Mouse (Mus musculus): ENCODE results near the gene Bank1. TPM values are rescaled to one million over a fixed set of nuclear protein-coding genes. Genes with fewer than 3 reads are reported as not detected.

Bank1 gene
- polyA plus RNA-seq, 1 experiment from 2014 or later = 0.61 TPM

DNA sequence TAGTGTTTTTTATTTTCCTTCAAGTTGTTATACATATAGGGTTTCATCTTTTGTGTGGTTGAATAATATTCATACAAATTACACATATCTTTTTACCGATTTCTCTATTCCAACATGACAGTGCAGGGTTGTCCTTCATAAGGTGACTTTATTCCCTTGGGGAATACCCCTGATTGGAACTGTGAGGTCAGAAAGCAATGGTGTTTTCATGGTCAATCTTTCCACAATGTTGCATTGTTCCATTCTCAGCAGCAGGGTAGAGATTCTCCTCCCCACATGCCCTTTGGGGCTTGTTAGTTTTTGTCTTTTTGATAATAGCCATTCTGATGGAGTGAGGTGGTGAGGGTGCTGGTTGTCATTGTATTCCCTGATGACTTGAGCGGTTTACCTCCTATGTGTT is 80.9 kb downstream of the Bank1 start:
- ATAC-seq (ENCODE audit: low FRiP score, low TSS enrichment) = no peak
- DNase-seq = no peak
- Histone ChIP-seq H3K36me3 (ENCODE audit: control insufficient read depth, insufficient read depth, low read length) (no peaks in the 10 kb centered on the region), H3K9me3 (ENCODE audit: control insufficient read depth, low read length) (no peaks in the 10 kb centered on the region), H3K4me1 (ENCODE audit: control insufficient read depth, insufficient read depth, low read length) (no peaks in the 10 kb centered on the region), H3K9ac (replicated peaks; ENCODE audit: low read length) (no peak overlapping the region), H3K27me3 (ENCODE audit: control insufficient read depth, insufficient read depth, low read length) (no peaks in the 10 kb centered on the region), H3K4me3 (replicated peaks; ENCODE audit: low read depth, low read length) (no peak overlapping the region), H3K27ac (replicated peaks; ENCODE audit: low read depth, low read length) (no peak overlapping the region), H3K4me2 (ENCODE audit: low read length) (no peak overlapping the region)
- 38% methylated on average over 2 of the region's 2 CpGs for WGBS

DNA sequence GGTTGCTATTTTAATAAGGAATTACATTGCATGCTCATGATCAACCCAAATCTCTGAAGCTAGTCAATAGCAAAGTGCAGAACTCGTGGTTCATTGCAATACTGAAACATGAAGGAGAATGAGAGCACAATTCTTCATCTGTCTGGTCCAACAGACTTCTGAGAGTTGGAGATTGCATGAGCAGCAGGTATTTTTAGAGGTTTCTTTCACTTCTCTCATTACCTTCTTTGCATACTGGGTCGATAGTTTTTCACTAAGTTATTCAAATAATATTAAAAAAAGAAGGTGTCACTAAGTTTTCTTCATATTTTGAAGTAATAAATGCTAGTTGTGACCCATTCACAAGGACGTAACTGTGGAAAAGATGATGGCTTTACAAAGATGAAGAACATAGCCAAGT is 87.1 kb downstream of the Bank1 start:
- H3K4me3 ChIP-seq (replicated peaks; ENCODE audit: low read depth, low read length) = no peak overlapping the region
- no peaks in the 10 kb centered on the region for H3K9me3 ChIP-seq (ENCODE audit: control insufficient read depth, low read length)
- H3K27ac ChIP-seq (replicated peaks; ENCODE audit: low read depth, low read length) = no peak overlapping the region
- 87% methylated on average over 3 of the region's 3 CpGs for WGBS
- no peak overlapping the region for H3K4me2 ChIP-seq (ENCODE audit: low read length)
- no peak overlapping the region for H3K9ac ChIP-seq (replicated peaks; ENCODE audit: low read length)
- H3K27me3 ChIP-seq (ENCODE audit: control insufficient read depth, insufficient read depth, low read length) = no peaks in the 10 kb centered on the region
- no peak for ATAC-seq (ENCODE audit: low FRiP score, low TSS enrichment)
- no peak for DNase-seq
- H3K4me1 ChIP-seq (ENCODE audit: control insufficient read depth, insufficient read depth, low read length) = no peaks in the 10 kb centered on the region
- no peaks in the 10 kb centered on the region for H3K36me3 ChIP-seq (ENCODE audit: control insufficient read depth, insufficient read depth, low read length)

DNA sequence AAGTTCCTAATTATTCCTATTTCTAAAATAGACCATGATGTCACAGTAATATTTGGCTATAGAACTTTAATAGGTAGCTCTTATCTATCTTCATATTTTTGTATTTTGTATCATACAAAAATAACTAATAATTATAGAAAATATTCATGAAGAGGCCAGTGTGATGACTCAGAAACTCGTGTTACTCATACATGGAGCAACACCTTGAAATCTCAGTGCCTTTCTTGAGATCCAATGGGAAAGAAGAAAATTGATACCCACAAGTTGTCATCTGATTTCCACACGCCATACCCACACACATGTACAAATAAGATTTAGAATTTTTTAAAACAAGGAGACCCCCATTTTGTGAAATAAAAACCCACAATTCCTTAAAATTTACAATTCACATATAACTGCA is 92.4 kb downstream of the Bank1 start:
- H3K36me3 ChIP-seq (ENCODE audit: control insufficient read depth, insufficient read depth, low read length) = no peaks in the 10 kb centered on the region
- no peak overlapping the region for H3K9ac ChIP-seq (replicated peaks; ENCODE audit: low read length)
- no peaks in the 10 kb centered on the region for H3K27me3 ChIP-seq (ENCODE audit: control insufficient read depth, insufficient read depth, low read length)
- DNase-seq (no peak), ATAC-seq (ENCODE audit: low FRiP score, low TSS enrichment) (no peak)
- no peak overlapping the region for H3K4me3 ChIP-seq (replicated peaks; ENCODE audit: low read depth, low read length)
- H3K27ac ChIP-seq (replicated peaks; ENCODE audit: low read depth, low read length) = no peak overlapping the region
- no peaks in the 10 kb centered on the region for H3K4me1 ChIP-seq (ENCODE audit: control insufficient read depth, insufficient read depth, low read length)
- H3K9me3 ChIP-seq (ENCODE audit: control insufficient read depth, low read length) = no peaks in the 10 kb centered on the region
- H3K4me2 ChIP-seq (ENCODE audit: low read length) = no peak overlapping the region
- WGBS = 85% methylated on average over 2 of the region's 2 CpGs

DNA sequence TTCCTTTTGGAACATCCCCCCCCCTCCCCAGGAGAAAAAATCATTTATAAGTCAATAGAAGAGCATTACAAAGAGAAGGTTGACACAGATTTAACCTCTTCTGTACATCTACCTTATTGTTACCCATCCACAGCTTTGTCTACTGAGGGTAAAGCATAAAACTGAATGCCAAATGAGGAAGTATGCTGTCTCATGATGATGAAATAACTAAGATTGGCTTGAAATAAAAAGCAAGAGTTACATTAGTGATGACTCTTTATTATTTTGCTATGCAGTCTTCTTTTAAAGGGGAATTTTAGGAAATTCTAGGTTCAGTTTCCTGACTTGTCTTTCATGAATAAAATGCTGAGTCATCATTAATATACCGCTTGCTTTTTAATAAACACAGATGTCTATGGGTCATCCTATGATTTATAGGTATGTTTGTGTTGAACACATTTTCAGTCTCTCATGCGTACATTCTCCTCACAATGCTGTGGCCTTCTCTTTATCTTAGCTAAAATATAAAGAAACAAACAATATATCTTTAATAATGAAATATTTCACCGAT is 95.2 kb downstream of the Bank1 start:
- Histone ChIP-seq H3K9ac (replicated peaks; ENCODE audit: low read length) (no peak overlapping the region), H3K36me3 (ENCODE audit: control insufficient read depth, insufficient read depth, low read length) (no peaks in the 10 kb centered on the region), H3K4me3 (replicated peaks; ENCODE audit: low read depth, low read length) (no peak overlapping the region), H3K4me2 (ENCODE audit: low read length) (no peak overlapping the region), H3K9me3 (ENCODE audit: control insufficient read depth, low read length) (no peaks in the 10 kb centered on the region), H3K4me1 (ENCODE audit: control insufficient read depth, insufficient read depth, low read length) (no peaks in the 10 kb centered on the region), H3K27ac (replicated peaks; ENCODE audit: low read depth, low read length) (no peak overlapping the region), H3K27me3 (ENCODE audit: control insufficient read depth, insufficient read depth, low read length) (no peaks in the 10 kb centered on the region)
- DNase-seq (no peak), ATAC-seq (ENCODE audit: low FRiP score, low TSS enrichment) (no peak)
- 96% methylated on average over 3 of the region's 3 CpGs for WGBS

DNA sequence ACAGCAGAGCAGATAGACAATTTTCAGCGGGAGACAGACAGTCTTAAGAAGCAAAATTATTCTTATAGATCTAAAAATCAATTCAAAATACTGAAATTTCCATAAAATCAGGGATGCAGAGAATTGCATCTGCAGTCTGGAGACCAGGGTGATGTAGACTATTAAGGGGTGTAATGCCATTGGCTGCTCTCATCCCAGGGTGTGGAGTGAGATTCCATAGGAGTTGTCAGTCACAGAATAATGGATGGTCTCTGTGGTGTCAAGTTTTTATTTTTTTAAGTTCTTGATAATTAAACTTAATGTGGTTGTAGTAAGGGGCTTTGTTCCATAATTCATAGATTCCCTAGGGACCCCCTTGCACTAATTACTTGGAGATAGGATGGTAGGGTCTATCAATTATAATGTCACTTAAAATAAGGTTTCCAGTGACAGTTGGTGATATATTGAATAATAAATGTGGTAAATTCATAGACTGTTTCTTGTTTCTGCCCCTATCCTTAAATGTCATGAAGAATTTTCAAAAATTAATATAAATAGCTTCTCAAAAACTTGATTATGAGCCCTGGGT is 136.1 kb downstream of the Bank1 start:
- 64% methylated on average over 1 of the region's 1 CpGs for WGBS
- ATAC-seq (ENCODE audit: low FRiP score, low TSS enrichment) = 0 out of 2 replicates have a peak, but pooled peaks have one; percentile 38
- H3K4me1 ChIP-seq (ENCODE audit: control insufficient read depth, insufficient read depth, low read length) = no peaks in the 10 kb centered on the region

DNA sequence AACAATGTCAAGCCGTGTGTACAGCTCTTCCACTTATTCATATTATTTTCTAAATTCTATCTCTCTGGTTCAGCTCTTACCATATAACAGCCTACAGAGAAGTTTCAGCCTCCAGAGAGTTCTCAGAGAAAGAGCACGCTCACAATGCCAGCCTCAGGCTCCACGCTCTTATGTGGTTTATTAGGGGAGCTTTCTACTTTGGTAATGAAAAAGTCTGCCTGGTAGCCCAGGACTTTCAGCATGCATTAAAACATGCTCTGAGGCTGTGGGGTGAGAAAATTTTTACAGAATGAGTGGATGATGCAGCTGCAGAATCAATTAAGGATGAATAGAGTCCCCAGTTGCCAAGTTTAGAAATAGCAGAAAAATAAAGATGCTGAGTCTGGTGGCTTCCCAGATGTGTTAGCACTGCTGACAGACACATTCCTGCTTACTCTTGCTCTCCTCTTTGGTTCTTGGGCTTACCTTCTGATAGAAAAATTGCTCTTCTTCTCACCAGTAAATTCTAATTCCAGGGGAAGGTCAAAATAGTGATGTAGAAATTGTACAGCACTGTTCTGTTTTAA is 139.2 kb downstream of the Bank1 start:
- H3K27ac ChIP-seq (replicated peaks; ENCODE audit: low read depth, low read length) = no peak overlapping the region
- no peak for ATAC-seq (ENCODE audit: low FRiP score, low TSS enrichment)
- peak; percentile 65 for DNase-seq
- WGBS = 66% methylated on average over 3 of the region's 3 CpGs
- H3K27me3 ChIP-seq (ENCODE audit: control insufficient read depth, insufficient read depth, low read length) = no peaks in the 10 kb centered on the region
- H3K4me1 ChIP-seq (ENCODE audit: control insufficient read depth, insufficient read depth, low read length) = no peaks in the 10 kb centered on the region
- H3K4me3 ChIP-seq (replicated peaks; ENCODE audit: low read depth, low read length) = no peak overlapping the region
- no peaks in the 10 kb centered on the region for H3K36me3 ChIP-seq (ENCODE audit: control insufficient read depth, insufficient read depth, low read length)
- no peak overlapping the region for H3K9ac ChIP-seq (replicated peaks; ENCODE audit: low read length)
- no peaks in the 10 kb centered on the region for H3K9me3 ChIP-seq (ENCODE audit: control insufficient read depth, low read length)
- no peak overlapping the region for H3K4me2 ChIP-seq (ENCODE audit: low read length)

More for the DNA sequence above, 136.1 kb downstream of the Bank1 start:
- no peak overlapping the region for H3K9ac ChIP-seq (replicated peaks; ENCODE audit: low read length)
- no peak overlapping the region for H3K4me2 ChIP-seq (ENCODE audit: low read length)
- no peak overlapping the region for H3K4me3 ChIP-seq (replicated peaks; ENCODE audit: low read depth, low read length)
- no peak for DNase-seq
- no peak overlapping the region for H3K27ac ChIP-seq (replicated peaks; ENCODE audit: low read depth, low read length)
- H3K36me3 ChIP-seq (ENCODE audit: control insufficient read depth, insufficient read depth, low read length) = no peaks in the 10 kb centered on the region
- H3K9me3 ChIP-seq (ENCODE audit: control insufficient read depth, low read length) = no peaks in the 10 kb centered on the region
- H3K27me3 ChIP-seq (ENCODE audit: control insufficient read depth, insufficient read depth, low read length) = no peaks in the 10 kb centered on the region

DNA sequence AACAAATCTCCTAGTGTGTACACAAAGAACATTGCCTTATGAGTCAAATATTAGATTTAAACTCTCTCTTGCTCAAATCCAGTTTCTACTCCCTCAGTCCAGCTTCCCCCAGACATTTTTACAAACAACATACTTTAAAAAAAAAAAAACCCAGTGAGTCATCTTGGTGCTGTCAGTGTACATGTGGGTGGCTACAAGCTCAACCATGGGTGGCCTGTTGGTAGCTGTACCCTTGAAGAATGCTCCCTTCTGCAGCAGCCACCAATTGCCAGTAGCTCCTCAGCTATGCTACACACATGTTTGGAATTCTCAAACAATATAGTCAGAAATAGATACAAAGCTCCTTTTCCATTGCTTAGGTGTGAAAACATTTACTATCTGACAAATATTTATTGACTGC is 154.2 kb downstream of the Bank1 start:
- no peaks in the 10 kb centered on the region for H3K9me3 ChIP-seq (ENCODE audit: control insufficient read depth, low read length)
- no peak overlapping the region for H3K27ac ChIP-seq (replicated peaks; ENCODE audit: low read depth, low read length)
- no peak overlapping the region for H3K4me2 ChIP-seq (ENCODE audit: low read length)
- no peaks in the 10 kb centered on the region for H3K36me3 ChIP-seq (ENCODE audit: control insufficient read depth, insufficient read depth, low read length)
- no peaks in the 10 kb centered on the region for H3K4me1 ChIP-seq (ENCODE audit: control insufficient read depth, insufficient read depth, low read length)
- no peak overlapping the region for H3K9ac ChIP-seq (replicated peaks; ENCODE audit: low read length)
- ATAC-seq (ENCODE audit: low FRiP score, low TSS enrichment) (no peak), DNase-seq (no peak)
- H3K4me3 ChIP-seq (replicated peaks; ENCODE audit: low read depth, low read length) = no peak overlapping the region
- H3K27me3 ChIP-seq (ENCODE audit: control insufficient read depth, insufficient read depth, low read length) = no peaks in the 10 kb centered on the region

DNA sequence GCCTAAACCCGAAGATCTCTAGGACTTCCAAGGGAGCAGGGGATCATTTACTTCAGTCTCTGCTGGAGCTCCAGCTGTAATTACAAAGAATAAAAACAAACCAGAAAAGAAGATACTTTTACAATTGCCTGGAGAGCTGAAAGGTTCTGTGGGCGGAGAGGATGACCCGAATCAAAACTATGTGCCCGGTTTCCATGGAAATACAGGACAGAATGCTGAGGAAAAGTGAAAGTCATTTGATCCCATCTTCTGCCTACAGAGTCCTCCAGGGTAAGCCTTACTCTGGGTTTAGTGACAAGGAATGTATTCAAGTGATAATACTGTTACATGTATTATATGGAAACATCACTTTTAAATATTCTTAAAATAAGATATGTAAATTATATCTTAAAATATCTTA is 157.8 kb downstream of the Bank1 start:
- WGBS = 30% methylated on average over 4 of the region's 4 CpGs
- Histone ChIP-seq H3K4me3 (replicated peaks; ENCODE audit: low read depth, low read length) (no peak overlapping the region), H3K36me3 (ENCODE audit: control insufficient read depth, insufficient read depth, low read length) (no peaks in the 10 kb centered on the region), H3K27me3 (ENCODE audit: control insufficient read depth, insufficient read depth, low read length) (no peaks in the 10 kb centered on the region), H3K9ac (replicated peaks; ENCODE audit: low read length) (no peak overlapping the region), H3K27ac (replicated peaks; ENCODE audit: low read depth, low read length) (no peak overlapping the region), H3K4me2 (ENCODE audit: low read length) (no peak overlapping the region), H3K4me1 (ENCODE audit: control insufficient read depth, insufficient read depth, low read length) (no peaks in the 10 kb centered on the region), H3K9me3 (ENCODE audit: control insufficient read depth, low read length) (no peaks in the 10 kb centered on the region)
- DNase-seq (no peak), ATAC-seq (ENCODE audit: low FRiP score, low TSS enrichment) (no peak)

DNA sequence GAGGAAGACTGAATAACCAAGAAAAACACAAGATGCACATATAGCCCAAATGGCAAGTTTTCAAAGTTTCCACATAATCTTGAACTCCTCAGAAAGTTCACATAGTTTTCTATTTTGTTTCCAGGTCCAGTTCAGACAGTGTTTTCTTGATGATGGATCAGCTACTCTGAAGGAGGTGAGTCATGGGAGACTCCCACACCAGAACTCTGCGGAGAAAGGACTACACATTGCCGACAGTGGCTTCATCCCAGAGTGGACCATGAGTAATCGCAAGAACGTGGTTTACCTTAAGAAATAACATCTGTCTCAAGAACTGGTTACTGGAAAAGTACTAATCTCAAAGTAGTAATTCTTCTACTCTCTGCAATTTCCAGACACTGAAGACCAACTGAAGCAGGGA is 159.2 kb downstream of the Bank1 start:
- Histone ChIP-seq H3K9me3 (ENCODE audit: control insufficient read depth, low read length) (no peaks in the 10 kb centered on the region), H3K9ac (replicated peaks; ENCODE audit: low read length) (no peak overlapping the region), H3K4me1 (ENCODE audit: control insufficient read depth, insufficient read depth, low read length) (no peaks in the 10 kb centered on the region), H3K4me3 (replicated peaks; ENCODE audit: low read depth, low read length) (no peak overlapping the region), H3K27me3 (ENCODE audit: control insufficient read depth, insufficient read depth, low read length) (no peaks in the 10 kb centered on the region), H3K4me2 (ENCODE audit: low read length) (no peak overlapping the region), H3K27ac (replicated peaks; ENCODE audit: low read depth, low read length) (no peak overlapping the region), H3K36me3 (ENCODE audit: control insufficient read depth, insufficient read depth, low read length) (no peaks in the 10 kb centered on the region)
- no peak for ATAC-seq (ENCODE audit: low FRiP score, low TSS enrichment)
- DNase-seq = no peak
- WGBS = over 99% methylated on average over 4 of the region's 4 CpGs
